Mouse (Mus musculus) embryonic facial prominence, embryonic 12.5 days (tissue): ENCODE results near the gene Tfip11. TPM values are rescaled to one million over a fixed set of nuclear protein-coding genes. Genes with fewer than 3 reads are reported as not detected.

Experiments
- ATAC-seq: fragments of 200-750 bp; cut with Nextera tagmentation; 2 replicates; pipeline ENCODE4 v1.8.0; 2017; ENCODE audit not compliant: insufficient number of reproducible peaks, insufficient read depth, low FRiP score, low TSS enrichment
- H3K27ac ChIP-seq: fragments of 300-500 bp; sonication (generic); 2 replicates; pipeline ENCODE4 v1.5.1; 2016; ENCODE audit warnings: mild to moderate bottlenecking
- H3K27me3 ChIP-seq: fragments of 300-500 bp; sonication (generic); 2 replicates; pipeline ENCODE4 v1.6.1; 2016; ENCODE audit warnings: mild to moderate bottlenecking, moderate library complexity
- H3K36me3 ChIP-seq: fragments of 300-500 bp; sonication (generic); 2 replicates; pipeline ENCODE4 v1.6.1; 2016; ENCODE audit warnings: mild to moderate bottlenecking
- H3K4me1 ChIP-seq: fragments of 300-500 bp; sonication (generic); 2 replicates; pipeline ENCODE4 v1.6.1; 2016
- H3K4me2 ChIP-seq: fragments of 300-500 bp; sonication (generic); replicated peaks from 2 replicates; pipeline ENCODE4 v1.6.1; 2016; ENCODE audit warnings: mild to moderate bottlenecking, moderate library complexity
- H3K4me3 ChIP-seq: fragments of 300-500 bp; sonication (generic); 2 replicates; pipeline ENCODE4 v1.5.1; 2016; ENCODE audit warnings: mild to moderate bottlenecking
- H3K9ac ChIP-seq: fragments of 300-500 bp; sonication (generic); 2 replicates; pipeline ENCODE4 v1.6.1; 2016; ENCODE audit warnings: mild to moderate bottlenecking, moderate library complexity
- H3K9me3 ChIP-seq: fragments of 300-500 bp; sonication (generic); 2 replicates; pipeline ENCODE4 v1.6.1; 2016; ENCODE audit warnings: mild to moderate bottlenecking, moderate library complexity
- WGBS: fragments of 180-500 bp; shearing (Covaris S2); methylation state at CpG from one replicate; pipeline ENCODE4 v1.1.7; 2016; 5-methylcytosine and 5-hydroxymethylcytosine counted together
- polyA plus RNA-seq: library from polyadenylated mRNA; unstranded; fragments of >200 nt; fragmentation: Nextera tagmentation; extraction: Ambion mirVana; gene quantifications from 2 replicates; pipeline ENCODE4 v1.2.1, GENCODE M21; 2016

The Tfip11 gene
- polyA plus RNA-seq, 1 experiment from 2014 or later, result 41.3 TPM

DNA sequence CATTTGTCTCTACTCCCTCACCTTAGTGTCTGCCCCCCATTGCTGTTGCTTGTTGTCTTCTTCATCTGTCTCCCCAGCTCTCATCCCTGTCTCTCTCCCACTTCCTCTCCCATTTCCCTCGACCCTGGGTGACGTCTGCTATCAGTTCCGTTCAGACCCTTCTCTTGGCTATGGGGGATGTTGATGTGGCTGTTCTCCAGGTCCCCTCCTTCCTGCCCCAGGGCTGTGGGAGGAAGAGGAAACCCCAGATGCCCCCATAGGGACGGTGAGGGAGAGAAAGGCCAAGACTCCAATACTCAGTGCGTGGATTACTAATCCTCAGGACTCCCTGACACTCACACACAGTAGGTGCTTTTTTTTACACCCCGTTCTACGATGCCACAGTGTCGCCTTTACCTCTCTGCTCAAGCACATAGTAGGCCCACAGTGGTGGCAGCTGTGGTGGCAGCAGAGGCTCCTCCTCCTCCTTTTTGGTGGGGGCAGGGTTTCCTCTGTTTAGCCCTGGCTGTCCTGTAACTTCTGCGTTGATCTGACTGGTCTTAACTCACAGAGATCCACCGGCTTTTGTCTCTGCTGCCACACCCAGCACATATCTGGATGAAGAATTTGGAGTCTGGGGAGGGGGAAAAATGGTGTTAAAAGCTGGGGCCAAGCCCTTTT is 42.5 kb upstream of the Tfip11 start:
- Histone ChIP-seq H3K27ac (no peak overlapping the region), H3K27me3 (no peaks in the 10 kb centered on the region), H3K4me3 (no peak overlapping the region), H3K36me3 (no peaks in the 10 kb centered on the region), H3K4me2 (no peak overlapping the region), H3K9me3 (no peaks in the 10 kb centered on the region), H3K9ac (no peak overlapping the region), H3K4me1 (peaks cover 18% of the 10 kb centered on the region)
- ATAC-seq, result no peak
- WGBS, result 55% methylated on average over 10 of the region's 10 CpGs

DNA sequence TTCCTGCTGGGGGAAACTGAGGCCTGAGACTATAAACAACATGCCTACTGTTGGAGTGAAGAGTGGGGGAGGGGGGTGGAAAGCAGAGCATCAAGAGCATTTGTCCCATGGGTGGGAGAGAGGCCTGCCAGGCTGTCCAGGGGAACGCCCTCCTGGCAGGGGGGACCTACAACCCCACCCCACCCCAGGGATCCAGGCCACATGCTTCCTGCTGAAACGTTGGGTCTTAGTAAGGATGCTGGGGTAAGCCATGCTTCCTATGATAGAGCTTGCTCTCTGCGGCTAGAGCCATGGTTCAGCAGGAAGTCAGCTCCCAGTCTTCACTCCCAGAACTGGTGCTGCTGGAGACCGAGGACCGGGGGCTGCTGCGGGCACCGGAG is 42.0 kb upstream of the Tfip11 start:
- no peak overlapping the region for H3K27ac ChIP-seq
- no peak overlapping the region for H3K4me3 ChIP-seq
- H3K4me2 ChIP-seq, result no peak overlapping the region
- H3K36me3 ChIP-seq, result no peaks in the 10 kb centered on the region
- no peaks in the 10 kb centered on the region for H3K9me3 ChIP-seq
- H3K4me1 ChIP-seq, result peaks cover 18% of the 10 kb centered on the region
- 76% methylated on average over 7 of the region's 7 CpGs for WGBS
- ATAC-seq, result no peak
- H3K27me3 ChIP-seq, result no peaks in the 10 kb centered on the region
- H3K9ac ChIP-seq, result no peak overlapping the region

DNA sequence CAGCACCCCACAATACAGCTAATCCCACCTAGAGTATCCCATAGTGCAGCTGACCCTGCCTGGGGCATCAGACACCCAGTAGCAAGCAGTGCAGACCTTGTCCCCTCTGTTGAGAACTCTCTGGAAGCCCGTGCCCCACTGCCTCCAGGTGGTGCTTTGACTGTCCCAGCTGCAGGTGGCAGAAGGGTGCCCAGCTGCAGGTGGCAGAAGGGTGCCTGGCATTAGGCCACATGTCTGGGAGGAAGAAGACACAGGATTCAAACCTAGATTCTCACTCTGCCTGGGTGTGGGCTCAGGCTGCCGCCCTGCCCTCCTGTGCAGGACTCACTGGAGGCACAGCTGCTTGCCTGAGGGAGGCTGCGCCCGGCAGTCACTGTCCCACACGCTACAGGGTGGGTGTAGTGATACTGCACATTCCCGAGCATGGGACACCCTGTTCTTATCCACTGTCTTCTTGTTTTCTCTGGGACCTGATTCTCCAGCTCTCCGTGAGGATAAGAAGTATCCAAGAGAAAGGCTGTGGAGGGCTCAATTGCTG is 40.5 kb upstream of the Tfip11 start:
- Histone ChIP-seq H3K27ac (no peak overlapping the region), H3K9me3 (no peaks in the 10 kb centered on the region), H3K36me3 (no peaks in the 10 kb centered on the region), H3K27me3 (no peaks in the 10 kb centered on the region), H3K4me2 (no peak overlapping the region), H3K9ac (no peak overlapping the region), H3K4me3 (no peak overlapping the region), H3K4me1 (0 out of 2 replicates have a peak, but pooled peaks cover 8% of the 10 kb centered on the region)
- WGBS, result 91% methylated on average over 7 of the region's 7 CpGs
- no peak for ATAC-seq

DNA sequence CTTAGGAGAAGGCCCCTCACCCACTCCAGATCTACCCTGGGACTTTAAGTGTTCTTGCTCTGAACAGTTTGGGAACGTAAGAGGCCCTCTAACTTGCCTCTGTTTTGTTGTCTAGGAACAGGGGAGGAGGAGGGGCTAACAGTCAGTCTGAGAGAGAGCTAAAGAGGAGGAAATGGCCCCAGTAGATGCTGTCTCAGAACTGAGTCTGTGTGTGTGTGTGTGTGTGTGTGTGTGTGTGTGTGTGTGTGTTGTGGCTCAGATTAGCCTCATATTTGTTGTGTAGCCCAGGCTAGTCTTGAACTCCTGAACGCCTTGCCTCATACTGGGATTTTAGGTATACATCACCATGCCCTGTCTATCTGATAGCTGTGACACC is 39.6 kb upstream of the Tfip11 start:
- Histone ChIP-seq H3K4me1 (0 out of 2 replicates have a peak, but pooled peaks cover 8% of the 10 kb centered on the region), H3K4me3 (no peak overlapping the region)
- no peak for ATAC-seq

DNA sequence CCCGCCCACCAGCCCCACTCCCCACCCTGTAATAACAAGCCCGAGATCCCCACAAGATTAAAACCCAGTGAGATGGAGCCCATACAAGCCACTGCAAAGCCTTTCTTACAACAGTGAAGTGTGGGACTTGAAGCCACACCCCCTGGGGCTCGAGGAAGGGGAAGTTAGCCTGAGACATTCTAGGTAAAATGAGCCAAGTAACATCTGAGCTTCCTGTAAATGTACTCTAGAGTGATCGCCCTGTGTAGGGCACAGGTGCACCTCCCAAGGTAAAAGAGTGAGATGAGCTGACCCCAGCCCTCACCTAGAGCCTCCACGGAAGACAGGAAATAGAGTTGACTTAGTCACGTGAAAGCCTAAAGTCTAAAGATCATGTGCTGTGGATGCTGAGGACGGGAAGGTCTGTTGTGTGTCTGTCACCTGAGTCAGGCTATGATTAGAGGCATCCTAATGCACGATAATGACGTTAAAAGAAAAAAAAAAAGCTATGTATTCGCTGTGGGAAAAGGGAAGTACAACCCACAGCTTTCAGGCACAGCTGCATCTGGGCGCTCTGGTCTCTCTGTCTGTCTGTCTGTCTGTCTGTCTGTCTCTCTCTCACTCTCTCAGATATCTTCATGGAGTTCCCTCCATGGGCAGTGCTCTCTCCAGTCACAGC is 39.0 kb upstream of the Tfip11 start:
- Histone ChIP-seq H3K36me3 (no peaks in the 10 kb centered on the region), H3K9me3 (no peaks in the 10 kb centered on the region), H3K4me1 (0 out of 2 replicates have a peak, but pooled peaks cover 8% of the 10 kb centered on the region), H3K27me3 (no peaks in the 10 kb centered on the region), H3K4me3 (no peak overlapping the region), H3K9ac (no peak overlapping the region), H3K4me2 (no peak overlapping the region), H3K27ac (no peak overlapping the region)
- ATAC-seq, result no peak
- WGBS, result 70% methylated on average over 11 of the region's 11 CpGs

More for the DNA sequence above, 39.6 kb upstream of the Tfip11 start:
- no peaks in the 10 kb centered on the region for H3K9me3 ChIP-seq
- H3K4me2 ChIP-seq, result no peak overlapping the region
- 97% methylated on average over 2 of the region's 2 CpGs for WGBS
- no peak overlapping the region for H3K27ac ChIP-seq
- H3K36me3 ChIP-seq, result no peaks in the 10 kb centered on the region
- H3K9ac ChIP-seq, result no peak overlapping the region
- H3K27me3 ChIP-seq, result no peaks in the 10 kb centered on the region

DNA sequence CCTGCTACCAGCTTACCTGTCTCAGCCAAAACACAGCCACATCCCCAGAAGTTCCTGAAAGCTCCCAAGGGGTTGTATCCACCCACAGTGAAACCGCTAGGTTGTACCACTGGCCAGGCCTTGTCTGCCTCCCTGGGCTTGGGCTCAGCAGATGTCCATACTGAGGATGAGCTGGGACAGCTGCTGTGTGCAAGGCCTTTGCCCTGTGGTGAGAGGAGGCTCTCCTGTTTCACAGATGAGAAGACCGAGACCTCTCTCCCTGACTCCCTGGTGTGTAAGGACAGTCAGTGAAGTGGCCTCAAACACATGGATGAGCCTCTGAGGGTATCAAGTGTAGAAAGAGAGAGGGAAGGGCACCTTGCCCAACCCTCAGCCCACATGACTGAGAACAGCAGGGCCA is 38.5 kb upstream of the Tfip11 start:
- H3K27ac ChIP-seq, result no peak overlapping the region
- no peak overlapping the region for H3K9ac ChIP-seq
- H3K4me1 ChIP-seq, result 0 out of 2 replicates have a peak, but pooled peaks cover 8% of the 10 kb centered on the region
- no peaks in the 10 kb centered on the region for H3K9me3 ChIP-seq
- no peak for ATAC-seq
- H3K4me3 ChIP-seq, result no peak overlapping the region
- 92% methylated on average over 2 of the region's 2 CpGs for WGBS
- no peaks in the 10 kb centered on the region for H3K36me3 ChIP-seq
- H3K27me3 ChIP-seq, result no peaks in the 10 kb centered on the region
- H3K4me2 ChIP-seq, result no peak overlapping the region

DNA sequence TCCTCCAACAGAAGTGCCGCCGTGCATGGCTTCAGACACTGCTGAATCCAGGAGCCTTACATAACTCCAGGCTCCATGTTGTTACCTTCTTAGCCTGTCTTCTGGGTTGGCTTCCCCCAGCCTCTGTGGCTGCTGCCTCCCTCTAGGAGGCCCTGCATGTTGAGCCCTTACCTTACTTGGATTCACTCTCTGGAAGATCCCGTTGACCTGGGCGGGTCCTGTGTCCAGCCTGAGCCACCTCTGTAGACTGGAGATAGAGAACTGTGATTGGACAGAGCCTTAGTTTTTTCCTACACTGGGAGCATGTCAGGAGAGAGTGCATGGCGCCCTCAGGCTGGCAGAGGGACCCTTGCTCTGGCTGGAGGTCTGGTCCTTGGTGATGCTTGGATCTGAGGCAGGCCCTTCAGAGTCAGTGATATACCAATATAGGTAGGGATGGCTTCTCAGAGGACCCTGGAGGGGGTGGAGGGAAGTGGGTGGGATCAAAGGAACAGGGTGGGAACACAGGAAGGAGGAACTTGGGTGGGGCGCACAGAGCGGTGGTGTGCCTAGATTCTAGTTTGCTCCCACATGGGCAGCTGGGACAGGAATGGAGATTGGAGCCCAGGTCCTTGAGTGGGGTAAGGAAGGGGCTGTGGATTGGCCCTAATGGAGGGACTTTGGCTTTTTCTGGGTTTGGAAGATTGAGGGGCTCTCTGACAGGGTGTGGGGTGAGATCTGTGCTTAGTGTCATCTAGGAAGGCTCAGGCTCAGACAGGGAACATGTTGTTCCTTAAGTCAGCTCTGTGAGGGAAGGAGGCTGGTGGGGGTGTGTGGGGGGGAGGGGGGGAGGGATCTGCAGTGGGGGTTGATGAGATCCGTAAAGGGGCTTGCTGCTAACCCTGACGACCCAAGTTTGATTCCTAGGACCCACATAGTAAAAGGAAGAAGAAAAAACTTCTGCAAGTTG is 37.7 kb upstream of the Tfip11 start:
- 0 out of 2 replicates have a peak, but pooled peaks cover 8% of the 10 kb centered on the region for H3K4me1 ChIP-seq
- H3K4me2 ChIP-seq, result no peak overlapping the region
- no peak overlapping the region for H3K9ac ChIP-seq
- no peaks in the 10 kb centered on the region for H3K9me3 ChIP-seq
- no peaks in the 10 kb centered on the region for H3K36me3 ChIP-seq
- 79% methylated on average over 9 of the region's 9 CpGs for WGBS
- no peak for ATAC-seq
- no peaks in the 10 kb centered on the region for H3K27me3 ChIP-seq
- no peak overlapping the region for H3K27ac ChIP-seq
- H3K4me3 ChIP-seq, result no peak overlapping the region

DNA sequence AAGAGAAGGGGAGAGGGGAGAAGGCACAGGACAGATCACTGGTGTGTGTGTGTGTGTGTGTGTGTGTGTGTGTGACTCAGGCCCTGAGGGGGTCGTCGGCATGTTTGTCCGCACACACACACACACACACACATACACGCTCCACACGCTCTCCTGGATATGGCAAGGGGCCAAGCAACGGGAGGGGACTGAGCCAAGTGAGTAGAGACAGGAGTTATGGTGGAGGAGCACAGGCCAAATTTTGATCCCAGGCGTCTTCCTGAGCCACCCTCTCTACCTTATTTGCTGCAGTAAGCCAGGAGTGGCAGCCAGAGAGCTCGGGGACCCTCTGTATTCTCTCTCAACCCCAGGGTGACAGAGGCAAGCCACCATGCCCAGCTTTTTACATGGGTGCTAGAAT is 36.9 kb upstream of the Tfip11 start:
- Histone ChIP-seq H3K4me3 (no peak overlapping the region), H3K36me3 (no peaks in the 10 kb centered on the region), H3K27me3 (no peaks in the 10 kb centered on the region), H3K9ac (no peak overlapping the region), H3K27ac (no peak overlapping the region), H3K9me3 (no peaks in the 10 kb centered on the region), H3K4me1 (0 out of 2 replicates have a peak, but pooled peaks cover 2% of the 10 kb centered on the region), H3K4me2 (no peak overlapping the region)
- 71% methylated on average over 5 of the region's 8 CpGs for WGBS
- no peak for ATAC-seq

DNA sequence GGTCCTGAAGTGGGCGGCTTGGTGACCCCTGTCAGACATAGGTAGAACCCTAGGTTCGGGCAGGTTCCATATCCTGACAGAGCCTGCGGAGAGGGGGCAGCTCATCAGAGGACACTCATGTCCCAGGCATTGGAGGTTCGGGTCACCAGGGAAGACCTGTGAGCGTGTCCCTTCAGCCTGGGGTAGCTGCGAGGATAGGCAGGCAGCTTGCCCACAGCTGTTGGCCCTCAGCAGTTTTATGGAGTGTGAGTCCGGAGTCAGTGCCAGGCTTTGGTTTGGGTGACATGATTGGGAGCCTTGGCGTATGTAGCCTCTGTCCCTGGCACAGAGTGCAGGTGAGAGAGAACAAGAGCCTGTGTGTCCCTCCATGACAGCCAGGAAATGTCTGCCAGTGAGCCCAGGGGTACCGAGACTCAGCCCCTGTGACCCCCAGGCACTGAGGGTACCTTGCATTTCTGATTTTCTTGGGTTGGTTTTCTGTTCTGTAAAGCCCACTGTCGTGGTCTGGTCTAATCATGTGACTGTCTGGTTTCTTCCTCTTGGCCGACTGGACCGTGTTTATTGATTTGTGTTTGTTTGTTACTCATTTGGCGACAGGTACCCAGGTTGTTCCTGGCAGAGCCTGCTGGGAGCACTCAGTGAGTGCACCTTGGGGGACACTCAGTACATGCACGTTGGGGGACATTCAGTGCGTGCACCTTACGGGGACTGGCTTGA is 36.2 kb upstream of the Tfip11 start:
- H3K9ac ChIP-seq, result no peak overlapping the region
- 87% methylated on average over 16 of the region's 16 CpGs for WGBS
- no peaks in the 10 kb centered on the region for H3K27me3 ChIP-seq
- no peak for ATAC-seq
- H3K4me2 ChIP-seq, result no peak overlapping the region
- H3K9me3 ChIP-seq, result no peaks in the 10 kb centered on the region
- no peak overlapping the region for H3K4me3 ChIP-seq
- H3K27ac ChIP-seq, result no peak overlapping the region
- H3K4me1 ChIP-seq, result 0 out of 2 replicates have a peak, but pooled peaks cover 5% of the 10 kb centered on the region
- no peaks in the 10 kb centered on the region for H3K36me3 ChIP-seq

DNA sequence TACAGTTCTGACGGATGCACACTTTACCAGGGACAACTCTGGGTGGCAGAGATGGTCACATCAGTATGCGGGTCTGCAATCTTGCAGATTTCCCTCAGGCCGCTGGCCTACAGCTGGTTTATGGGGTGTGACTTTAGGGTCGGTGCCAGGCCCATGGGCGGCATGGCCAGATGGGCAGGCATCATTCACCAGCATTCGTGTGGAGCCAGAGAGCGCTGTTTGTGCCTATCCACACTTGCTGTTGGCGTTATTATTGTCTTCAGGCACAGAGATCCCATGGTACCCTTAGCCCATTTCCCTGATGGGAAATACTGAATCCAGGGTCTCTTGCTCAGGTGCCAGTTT is 35.6 kb upstream of the Tfip11 start:
- H3K9me3 ChIP-seq, result no peaks in the 10 kb centered on the region
- WGBS, result 94% methylated on average over 8 of the region's 8 CpGs
- no peak for ATAC-seq
- no peak overlapping the region for H3K9ac ChIP-seq
- H3K4me2 ChIP-seq, result no peak overlapping the region
- H3K4me3 ChIP-seq, result no peak overlapping the region
- no peaks in the 10 kb centered on the region for H3K27me3 ChIP-seq
- H3K27ac ChIP-seq, result no peak overlapping the region
- H3K36me3 ChIP-seq, result no peaks in the 10 kb centered on the region
- H3K4me1 ChIP-seq, result peaks cover 10% of the 10 kb centered on the region; the same call in 1 of the 2 replicates

DNA sequence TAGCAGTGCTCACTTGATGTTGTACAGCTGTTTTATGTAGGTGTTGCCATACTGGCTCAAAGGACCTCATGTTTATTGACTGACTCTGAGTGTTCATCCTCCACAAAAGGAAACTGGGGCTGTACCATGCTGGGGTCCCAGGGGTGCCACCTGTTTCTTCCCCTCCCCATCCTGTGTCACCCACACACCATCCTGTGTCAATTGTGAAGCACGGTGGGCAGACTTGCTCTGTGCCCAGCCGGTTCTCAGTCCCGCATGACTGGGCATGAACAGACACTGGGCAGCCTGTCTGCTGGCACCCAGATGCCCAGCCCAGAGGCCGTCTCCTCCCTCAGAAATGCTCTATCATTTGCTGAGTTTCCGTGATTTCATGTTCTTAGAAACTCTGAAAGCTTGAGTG is 34.3 kb upstream of the Tfip11 start:
- H3K4me3 ChIP-seq, result no peak overlapping the region
- no peaks in the 10 kb centered on the region for H3K36me3 ChIP-seq
- H3K9ac ChIP-seq, result no peak overlapping the region
- H3K4me1 ChIP-seq, result peaks cover 12% of the 10 kb centered on the region; the same call in 1 of the 2 replicates
- no peak overlapping the region for H3K27ac ChIP-seq
- H3K27me3 ChIP-seq, result no peaks in the 10 kb centered on the region
- H3K9me3 ChIP-seq, result no peaks in the 10 kb centered on the region
- 84% methylated on average over 5 of the region's 5 CpGs for WGBS
- ATAC-seq, result no peak
- no peak overlapping the region for H3K4me2 ChIP-seq
